Mouse (Mus musculus): ENCODE data around the gene Soat1.
A peak's percentile ranks its signal among the peaks of the same experiment; 100 is the strongest.
"Not testable (repeated sequence)": the region's sequence is repeated elsewhere in the genome, so short reads cannot be mapped to it uniquely, and the experiment has no call there.

The Soat1 gene

DNA sequence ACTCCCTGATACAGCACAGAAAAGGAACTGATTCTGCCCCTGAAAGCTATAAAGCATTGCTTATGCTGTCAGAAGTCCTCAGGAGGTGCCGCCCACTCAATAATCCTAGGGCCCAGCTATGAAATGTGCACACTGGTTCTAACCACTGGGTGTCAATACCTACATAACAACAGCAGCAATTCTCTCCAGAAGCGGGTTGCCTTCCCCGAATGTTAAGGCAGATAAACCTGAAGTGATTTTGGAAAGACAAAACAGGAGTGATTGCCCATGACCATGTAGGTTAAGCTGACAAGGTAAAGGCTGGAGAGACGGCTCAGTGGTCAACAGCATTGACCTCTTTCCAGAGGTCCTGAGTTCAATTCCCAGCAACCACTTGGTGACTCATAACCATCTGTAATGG lies 48.4 kb downstream of the Soat1 start:
- no peak for DNase-seq (ENCODE audit: low spot score)

DNA sequence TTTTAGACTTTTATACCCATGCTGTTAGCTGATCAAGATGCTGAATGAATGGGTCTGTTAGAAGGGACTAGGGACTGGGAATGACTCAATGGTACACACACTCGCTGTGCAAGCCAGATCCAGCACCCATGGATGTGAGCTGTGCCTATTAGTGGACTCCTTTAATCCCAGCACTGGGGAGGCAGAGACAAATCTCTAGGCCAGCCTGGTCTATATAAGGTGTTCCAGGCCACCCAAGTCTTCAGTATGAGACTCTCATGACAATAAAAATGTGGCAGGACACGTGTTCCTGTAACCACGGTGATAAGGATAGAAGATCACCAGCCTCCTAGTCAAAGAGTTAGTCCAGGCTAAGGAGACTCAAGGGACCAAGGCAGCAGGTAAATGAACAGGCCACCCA lies 50.1 kb downstream of the Soat1 start:
- DNase-seq (ENCODE audit: low spot score), result no peak

- DNase-seq (ENCODE audit: low spot score), result no peak
Measured at GRCm38 (mm10) chr1:156423493-156423892, 50.6 kb downstream of the Soat1 start.

- no peak for DNase-seq (ENCODE audit: low spot score)
Measured at GRCm38 (mm10) chr1:156422856-156423255, 51.3 kb downstream of the Soat1 start.

DNA sequence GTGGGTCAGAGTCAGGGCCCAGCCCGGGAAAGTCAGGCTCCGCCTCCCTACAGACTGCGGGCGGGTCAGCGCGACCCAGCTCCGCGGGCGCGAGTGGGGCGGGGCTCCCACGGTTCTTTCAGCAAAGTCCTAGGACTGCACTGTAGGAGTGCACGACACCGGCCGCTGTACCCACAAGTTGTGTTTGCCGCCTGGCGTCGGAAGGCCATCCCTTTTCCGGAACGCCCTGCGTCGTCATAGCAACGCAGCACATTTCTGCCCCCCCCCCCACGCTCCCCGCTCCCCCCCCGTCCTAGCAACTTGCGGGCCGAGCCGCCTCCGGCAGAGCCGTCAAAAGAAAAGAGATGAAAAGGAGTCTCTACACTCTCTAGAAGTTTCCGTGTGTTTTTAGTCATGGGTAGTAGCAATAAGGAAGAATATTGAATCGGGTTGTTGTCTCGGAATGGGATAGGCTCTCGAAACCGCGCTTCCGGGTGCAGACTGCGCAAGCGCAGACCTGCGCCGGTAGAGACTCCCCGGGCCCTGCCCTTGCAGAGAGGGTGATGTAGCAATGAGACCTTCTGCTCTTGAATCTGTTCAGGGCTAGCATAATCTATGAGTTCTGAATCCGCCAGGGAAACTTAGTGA lies 53.3 kb downstream of the Soat1 start, which contains the start of gene Axdnd1:
Axdnd1 (minus strand) TSS at position 489 of the 627 bp plus-strand sequence.
- DNase-seq (ENCODE audit: low spot score), result peak; percentile 81

DNA sequence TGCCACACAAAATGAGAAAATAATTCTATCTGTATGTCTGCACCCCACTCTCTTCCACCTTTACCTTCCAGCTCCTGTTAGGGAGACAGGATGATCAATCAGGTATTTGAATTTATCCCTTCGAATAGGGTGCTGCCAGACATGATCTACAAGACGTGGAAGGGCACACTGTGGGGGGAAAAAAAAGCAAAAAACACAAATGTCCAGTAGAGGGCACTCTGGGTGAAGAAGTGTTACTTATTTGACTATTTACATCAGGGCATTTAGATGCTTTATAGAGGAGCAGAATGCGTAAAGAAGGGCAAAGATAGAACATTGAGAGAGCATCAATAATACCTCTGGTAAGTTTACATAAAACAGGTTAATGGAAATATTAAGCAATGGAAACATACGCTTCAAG lies 56.0 kb downstream of the Soat1 start:
- DNase-seq (ENCODE audit: low spot score), result peak; percentile 76

- DNase-seq (ENCODE audit: low spot score), result no peak
Measured at GRCm38 (mm10) chr1:156408521-156408920, 65.6 kb downstream of the Soat1 start.

GRCm38 (mm10) chr1:156408004-156408403 lies 66.1 kb downstream of the Soat1 start:
- no peak for DNase-seq (ENCODE audit: low spot score)

- DNase-seq (ENCODE audit: low spot score), result no peak
Measured at GRCm38 (mm10) chr1:156403251-156403650, 70.9 kb downstream of the Soat1 start.

GRCm38 (mm10) chr1:156402491-156402890 lies 71.6 kb downstream of the Soat1 start:
- no peak for DNase-seq (ENCODE audit: low spot score)

GRCm38 (mm10) chr1:156400159-156400558 lies 74.0 kb downstream of the Soat1 start:
- not testable (repeated sequence) for DNase-seq (ENCODE audit: low spot score)

DNA sequence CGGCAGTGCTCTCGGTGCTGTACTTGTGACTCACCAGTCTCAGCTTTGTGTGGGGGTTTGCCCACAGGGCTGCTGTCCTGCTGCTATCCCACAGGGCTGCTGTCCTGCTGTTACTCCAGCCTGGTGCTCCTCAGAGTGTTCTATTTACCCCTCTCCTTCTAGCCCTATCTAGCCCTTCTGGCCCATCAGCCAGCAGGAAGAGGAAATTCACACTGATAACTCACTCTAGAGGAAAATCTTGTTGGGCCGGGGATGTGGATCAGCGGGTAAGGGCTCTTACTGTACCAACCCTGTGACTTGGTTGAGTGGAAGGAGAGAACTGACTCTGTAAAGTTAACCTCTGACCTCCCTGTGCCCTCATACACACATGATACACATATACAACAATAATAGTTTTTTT lies 81.0 kb downstream of the Soat1 start:
- no peak for DNase-seq (ENCODE audit: low spot score)

DNA sequence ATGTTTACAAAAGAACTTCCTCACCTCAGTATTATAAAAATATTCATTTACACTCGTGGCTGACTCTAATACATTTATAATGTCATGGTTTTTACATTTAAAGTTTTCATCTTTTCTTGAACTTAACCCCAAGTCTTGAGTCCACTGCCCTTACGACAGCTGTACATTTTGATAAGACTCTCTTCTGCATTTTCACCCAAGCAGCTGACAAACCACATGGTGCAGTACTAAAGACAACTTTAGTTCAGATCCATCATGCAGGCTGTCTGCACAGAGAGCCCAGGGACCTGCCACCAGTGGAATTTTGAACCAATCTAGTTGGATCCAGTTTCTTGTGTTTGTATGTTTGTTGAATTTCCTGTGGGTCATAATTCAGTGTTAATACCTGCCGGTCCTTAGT lies 87.3 kb downstream of the Soat1 start:
- DNase-seq (ENCODE audit: low spot score), result no peak

DNA sequence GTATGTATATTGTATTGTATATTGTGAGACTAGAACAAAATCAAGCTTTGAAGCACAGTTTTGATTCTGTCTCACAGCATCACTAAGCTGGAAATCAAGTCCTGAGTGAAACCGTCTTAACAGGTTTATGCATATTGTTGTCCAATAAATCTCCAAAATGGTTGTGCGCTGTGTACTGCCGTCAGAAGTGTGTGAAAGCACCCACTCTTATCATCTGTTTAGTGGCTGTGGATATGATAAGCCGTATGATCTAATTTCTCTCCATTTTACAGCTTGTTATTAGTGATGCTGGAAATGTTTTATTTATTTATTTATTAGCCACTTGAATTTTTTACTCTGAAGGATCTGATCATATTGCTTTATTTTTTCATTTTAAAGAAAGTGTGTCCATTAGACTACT lies 87.9 kb downstream of the Soat1 start:
- DNase-seq (ENCODE audit: low spot score), result no peak

DNA sequence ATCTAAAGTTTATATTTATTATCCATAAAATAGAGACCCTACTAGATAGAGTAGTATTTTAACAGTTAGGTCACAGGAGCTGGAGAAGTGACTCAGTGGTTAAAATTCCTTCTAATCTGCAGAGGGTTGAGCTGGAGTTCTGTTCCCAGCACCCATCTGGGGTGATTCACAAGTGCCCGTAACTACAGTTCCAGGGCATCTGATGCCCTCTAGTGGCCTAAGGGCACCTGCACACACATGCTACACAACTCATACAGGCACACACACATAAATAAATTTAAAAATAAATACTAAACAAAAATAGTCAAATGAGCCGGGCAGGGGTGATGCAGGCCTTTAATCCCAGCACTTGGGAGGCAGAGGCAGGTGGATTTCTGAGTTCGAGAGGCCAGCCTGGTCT lies 92.9 kb downstream of the Soat1 start:
- DNase-seq (ENCODE audit: low spot score), result no peak

Data from adipocyte (in vitro differentiated cells).